Mouse (Mus musculus) neural tube, embryonic 13.5 days (tissue): ENCODE data around the gene Arl14. TPM values are rescaled to one million over a fixed set of nuclear protein-coding genes. Genes with fewer than 3 reads are reported as not detected.
"Not testable (repeated sequence)": the region's sequence is repeated elsewhere in the genome, so short reads cannot be mapped to it uniquely, and the experiment has no call there.

Experiments
- ATAC-seq: fragments of 200-750 bp; cut with Nextera tagmentation; 2 replicates; pipeline ENCODE4 v1.8.0; 2017; ENCODE audit warnings: low read depth, mild to moderate bottlenecking, moderate TSS enrichment, moderate library complexity
- H3K27ac ChIP-seq: fragments of 300-500 bp; sonication (generic); replicated peaks from 2 replicates; pipeline ENCODE4 v1.5.1; 2015; ENCODE audit warnings: moderate library complexity, mild to moderate bottlenecking, inconsistent platforms
- H3K27me3 ChIP-seq: fragments of 300-500 bp; sonication (generic); 2 replicates; pipeline ENCODE4 v1.6.1; 2015; ENCODE audit warnings: mild to moderate bottlenecking, inconsistent platforms
- H3K36me3 ChIP-seq: fragments of 300-500 bp; sonication (generic); 2 replicates; pipeline ENCODE4 v1.6.1; 2015; ENCODE audit warnings: mild to moderate bottlenecking, inconsistent platforms
- H3K4me1 ChIP-seq: fragments of 300-500 bp; sonication (generic); replicated peaks from 2 replicates; pipeline ENCODE4 v1.6.1; 2015; ENCODE audit warnings: inconsistent platforms
- H3K4me2 ChIP-seq: fragments of 300-500 bp; sonication (generic); 2 replicates; pipeline ENCODE4 v1.6.1; 2015; ENCODE audit warnings: inconsistent platforms, mild to moderate bottlenecking, moderate library complexity
- H3K4me3 ChIP-seq: fragments of 300-500 bp; sonication (generic); 2 replicates; pipeline ENCODE4 v1.5.1; 2015; ENCODE audit warnings: mild to moderate bottlenecking, inconsistent platforms
- H3K9ac ChIP-seq: fragments of 300-500 bp; sonication (generic); 2 replicates; pipeline ENCODE4 v1.6.1; 2015; ENCODE audit warnings: moderate library complexity, mild to moderate bottlenecking, inconsistent platforms
- H3K9me3 ChIP-seq: fragments of 300-500 bp; sonication (generic); 2 replicates; pipeline ENCODE4 v1.6.1; 2016; ENCODE audit warnings: inconsistent platforms
- WGBS: fragments of 180-500 bp; shearing (Covaris S2); methylation state at CpG from one replicate; pipeline ENCODE4 v1.1.7; 2015; 5-methylcytosine and 5-hydroxymethylcytosine counted together
- polyA plus RNA-seq: library from polyadenylated mRNA; unstranded; fragments of >200 nt; fragmentation: Nextera tagmentation; extraction: Ambion mirVana; gene quantifications from 2 replicates; pipeline ENCODE4 v1.2.1, GENCODE M21; 2015

Arl14 gene
- polyA plus RNA-seq, 1 experiment from 2014 or later = not detected

DNA sequence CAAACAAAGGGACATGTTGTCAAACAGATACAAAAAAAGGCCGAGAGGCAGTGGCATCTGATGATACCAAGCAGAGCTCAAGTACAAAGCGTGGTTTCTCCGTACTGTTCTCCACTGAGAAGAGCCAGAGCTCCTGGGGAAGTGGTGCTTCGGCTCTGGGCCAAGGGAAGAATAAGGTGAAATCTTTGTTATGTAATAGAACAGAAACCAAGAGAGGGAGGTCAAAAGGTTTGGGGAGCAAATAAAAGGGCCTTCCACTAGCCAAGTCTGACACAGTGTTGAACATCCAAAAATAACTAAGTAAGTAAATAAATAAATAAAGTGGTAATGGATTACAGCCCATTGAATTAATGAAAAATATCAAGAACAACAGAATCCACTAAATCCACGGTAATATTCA, 17.0 kb downstream of the Arl14 start:
- Histone ChIP-seq H3K27me3 (no peaks in the 10 kb centered on the region), H3K9me3 (no peaks in the 10 kb centered on the region), H3K4me1 (no peaks in the 10 kb centered on the region), H3K4me2 (no peak overlapping the region), H3K4me3 (no peak overlapping the region), H3K36me3 (no peaks in the 10 kb centered on the region), H3K9ac (no peak overlapping the region), H3K27ac (no peak overlapping the region)
- 85% methylated on average over 5 of the region's 5 CpGs for whole genome bisulfite sequencing
- no peak for ATAC-seq

DNA sequence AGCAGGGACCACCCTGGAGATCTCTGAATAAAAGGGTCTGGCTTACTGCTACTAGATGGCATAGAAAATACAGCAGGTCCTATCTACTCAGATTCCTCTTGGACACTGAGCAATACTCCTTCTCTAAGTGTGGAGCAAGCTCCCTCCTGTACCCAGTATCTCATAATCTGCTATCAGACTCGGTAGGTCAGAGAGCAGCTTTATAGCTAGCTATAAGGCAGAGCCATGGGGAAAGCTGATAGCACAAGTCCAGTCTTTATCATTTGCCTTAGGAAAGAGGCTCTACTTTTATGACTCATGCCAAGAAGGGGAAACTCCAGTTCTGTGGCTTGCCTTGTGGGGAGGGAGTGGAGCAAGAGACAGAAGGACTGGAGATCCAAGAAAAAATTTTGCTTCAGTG, 18.8 kb downstream of the Arl14 start:
- no peak overlapping the region for H3K9ac ChIP-seq
- no peak overlapping the region for H3K4me3 ChIP-seq
- no peak overlapping the region for H3K4me2 ChIP-seq
- H3K27me3 ChIP-seq = no peaks in the 10 kb centered on the region
- WGBS = 81% methylated on average over 1 of the region's 1 CpGs
- no peaks in the 10 kb centered on the region for H3K4me1 ChIP-seq
- no peak overlapping the region for H3K27ac ChIP-seq
- ATAC-seq = no peak
- no peaks in the 10 kb centered on the region for H3K36me3 ChIP-seq
- H3K9me3 ChIP-seq = no peaks in the 10 kb centered on the region

DNA sequence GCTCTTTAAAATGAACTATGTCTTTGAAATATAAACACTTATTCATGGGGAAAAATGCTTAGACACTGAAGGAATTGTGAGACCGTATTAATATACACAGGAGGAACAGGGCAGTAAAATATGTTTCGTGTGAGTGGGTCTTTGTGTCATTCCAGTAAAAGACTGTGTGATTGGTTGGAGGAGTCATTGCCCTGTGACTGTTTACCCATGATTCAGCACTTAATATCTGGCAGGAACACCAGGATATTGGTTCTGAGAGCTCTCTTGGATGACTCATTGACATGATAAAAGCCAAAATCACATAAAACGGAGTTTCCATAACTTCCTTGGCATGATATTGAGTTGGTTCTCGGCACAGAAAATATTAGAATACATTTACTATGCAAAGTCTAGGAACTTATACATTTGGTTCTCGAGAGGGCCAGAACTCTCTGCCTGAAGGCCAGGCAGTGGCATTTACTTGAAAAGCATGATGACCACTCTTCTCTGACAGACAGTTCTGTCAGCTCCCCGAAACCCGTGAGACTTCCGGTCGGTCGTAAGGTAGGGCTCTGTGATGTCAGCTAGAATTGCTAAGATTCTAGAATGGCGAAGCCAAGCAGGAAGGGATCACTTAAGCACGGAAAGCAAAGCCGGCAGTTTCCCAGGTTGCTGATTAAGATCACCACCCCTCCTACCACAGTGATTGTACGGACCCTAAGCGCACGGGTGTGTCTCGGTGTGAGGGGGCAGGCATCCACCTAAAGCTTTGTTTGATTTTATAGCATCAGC, 31.1 kb downstream of the Arl14 start:
- no peak for ATAC-seq
- 92% methylated on average over 17 of the region's 17 CpGs for WGBS

DNA sequence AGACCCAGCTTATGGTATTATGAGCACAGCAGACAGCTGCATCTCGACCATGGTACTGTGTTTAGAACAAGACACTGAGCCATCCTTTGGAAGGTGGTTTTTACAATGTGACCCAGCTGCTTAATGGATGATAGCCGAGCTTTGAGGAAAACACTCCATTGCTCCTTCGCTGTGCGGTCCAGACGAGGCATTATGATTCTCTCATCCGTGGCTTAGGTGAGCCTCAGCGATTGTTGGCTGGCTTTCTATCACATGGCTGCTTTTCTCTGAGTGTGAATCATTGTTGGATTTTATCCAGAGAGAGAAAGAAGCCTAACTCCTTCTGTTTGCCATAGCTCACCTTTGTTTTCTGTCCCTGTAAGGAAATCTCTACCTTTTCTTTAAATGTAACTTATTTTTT, 32.5 kb downstream of the Arl14 start:
- H3K4me2 ChIP-seq = no peak overlapping the region
- no peak overlapping the region for H3K4me3 ChIP-seq
- H3K27me3 ChIP-seq = no peaks in the 10 kb centered on the region
- H3K4me1 ChIP-seq = no peaks in the 10 kb centered on the region
- H3K27ac ChIP-seq = no peak overlapping the region
- H3K36me3 ChIP-seq = no peaks in the 10 kb centered on the region
- WGBS = 73% methylated on average over 7 of the region's 7 CpGs
- no peak for ATAC-seq
- H3K9me3 ChIP-seq = no peaks in the 10 kb centered on the region
- no peak overlapping the region for H3K9ac ChIP-seq

More for the DNA sequence above, 31.1 kb downstream of the Arl14 start:
- Histone ChIP-seq H3K9ac (no peak overlapping the region), H3K27ac (no peak overlapping the region), H3K4me1 (no peaks in the 10 kb centered on the region), H3K4me2 (no peak overlapping the region), H3K9me3 (no peaks in the 10 kb centered on the region), H3K27me3 (no peaks in the 10 kb centered on the region), H3K36me3 (no peaks in the 10 kb centered on the region), H3K4me3 (no peak overlapping the region)

DNA sequence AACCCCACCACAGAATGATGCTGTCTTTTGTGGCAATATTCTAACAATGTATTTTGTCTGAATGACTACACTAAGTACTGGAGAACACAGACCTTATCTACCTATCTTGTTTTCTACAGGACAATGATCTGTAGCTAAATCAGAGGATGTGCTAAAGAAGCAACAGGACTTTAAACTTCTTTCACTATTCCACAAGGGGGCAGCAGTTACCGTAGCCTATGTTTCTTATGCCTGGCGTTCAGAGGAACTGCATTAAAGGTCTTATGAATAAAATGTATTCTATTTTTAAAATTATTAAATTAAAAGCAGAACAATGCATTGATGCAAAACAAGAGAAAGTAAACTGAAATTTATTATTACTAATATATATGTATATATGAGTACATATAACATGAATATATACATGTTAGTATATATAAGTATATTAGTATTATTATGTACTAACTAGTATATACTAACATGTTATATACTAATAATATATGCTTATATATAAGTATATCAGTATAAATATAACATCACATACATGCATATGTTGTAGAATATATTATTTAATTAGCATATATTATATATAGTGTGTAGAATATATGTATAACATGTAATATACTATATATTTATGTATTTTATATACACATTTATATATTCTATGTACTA, 35.0 kb downstream of the Arl14 start:
- Histone ChIP-seq H3K9ac (no peak overlapping the region), H3K4me2 (no peak overlapping the region), H3K4me3 (no peak overlapping the region)

DNA sequence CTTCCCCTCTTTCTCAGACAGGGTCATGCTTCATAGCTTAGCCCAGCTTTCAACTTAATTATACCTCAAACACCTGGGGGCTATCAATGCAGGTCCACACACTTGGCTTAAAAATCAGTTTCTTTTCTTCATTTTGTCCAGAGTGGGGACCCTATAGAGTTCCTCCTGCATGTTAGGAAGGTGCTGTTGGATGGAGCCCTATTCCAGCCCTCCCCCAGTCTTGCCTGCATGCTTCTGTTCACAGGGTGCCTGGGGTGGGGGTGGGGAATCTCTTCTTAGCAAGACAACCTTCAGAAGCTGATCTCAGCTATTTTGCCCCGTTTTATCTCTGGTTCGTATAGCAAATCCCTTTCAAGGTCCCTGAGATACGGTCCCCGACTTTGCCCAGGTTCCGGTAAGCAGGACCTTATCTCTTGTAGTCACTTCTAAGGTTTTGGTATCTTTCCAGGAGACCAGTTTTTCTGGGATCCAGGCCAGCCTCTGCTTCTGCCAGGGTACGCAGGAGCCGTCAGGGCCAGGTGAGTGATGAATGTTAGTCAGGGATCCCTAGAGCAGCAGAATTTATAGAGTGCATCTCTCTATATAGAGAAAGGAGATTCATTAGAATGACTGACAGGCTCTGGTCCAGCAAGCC, 40.9 kb downstream of the Arl14 start:
- no peak overlapping the region for H3K27ac ChIP-seq
- ATAC-seq = no peak
- WGBS = 82% methylated on average over 7 of the region's 7 CpGs

More for the DNA sequence above, 35.0 kb downstream of the Arl14 start:
- Histone ChIP-seq H3K4me1 (no peaks in the 10 kb centered on the region), H3K36me3 (no peaks in the 10 kb centered on the region), H3K27me3 (no peaks in the 10 kb centered on the region), H3K9me3 (no peaks in the 10 kb centered on the region), H3K27ac (no peak overlapping the region)
- 0 out of 2 replicates have a peak, but pooled peaks have one; percentile 50 for ATAC-seq
- 10% methylated on average over 2 of the region's 2 CpGs for WGBS

DNA sequence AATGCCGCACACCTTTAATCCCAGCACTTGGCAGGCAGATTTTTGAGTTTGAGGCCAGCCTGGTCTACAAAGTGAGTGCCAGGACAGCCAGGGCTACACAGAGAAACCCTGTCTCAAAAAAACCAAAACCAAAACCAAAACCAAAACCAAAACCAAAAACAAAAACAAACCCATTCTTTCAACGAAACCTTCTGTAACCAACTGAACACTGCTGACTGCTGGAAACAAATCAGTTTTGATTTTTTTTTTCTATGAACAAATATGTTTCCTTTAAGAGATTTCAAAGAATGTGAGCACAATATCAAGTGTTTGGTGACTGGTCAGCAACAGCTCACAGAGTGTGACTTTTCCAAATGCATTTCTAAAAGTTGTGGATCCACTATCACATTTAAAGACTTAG, 42.1 kb downstream of the Arl14 start:
- not testable (repeated sequence) for H3K27ac ChIP-seq, H3K27me3 ChIP-seq, H3K36me3 ChIP-seq, H3K9ac ChIP-seq, ATAC-seq, H3K4me3 ChIP-seq, H3K4me1 ChIP-seq, H3K9me3 ChIP-seq, H3K4me2 ChIP-seq
- 91% methylated on average over 2 of the region's 2 CpGs for WGBS

More for the DNA sequence above, 40.9 kb downstream of the Arl14 start:
- H3K4me2 ChIP-seq = no peak overlapping the region
- no peaks in the 10 kb centered on the region for H3K36me3 ChIP-seq
- no peaks in the 10 kb centered on the region for H3K27me3 ChIP-seq
- no peak overlapping the region for H3K4me3 ChIP-seq
- H3K4me1 ChIP-seq = no peaks in the 10 kb centered on the region
- H3K9me3 ChIP-seq = no peaks in the 10 kb centered on the region
- H3K9ac ChIP-seq = no peak overlapping the region

DNA sequence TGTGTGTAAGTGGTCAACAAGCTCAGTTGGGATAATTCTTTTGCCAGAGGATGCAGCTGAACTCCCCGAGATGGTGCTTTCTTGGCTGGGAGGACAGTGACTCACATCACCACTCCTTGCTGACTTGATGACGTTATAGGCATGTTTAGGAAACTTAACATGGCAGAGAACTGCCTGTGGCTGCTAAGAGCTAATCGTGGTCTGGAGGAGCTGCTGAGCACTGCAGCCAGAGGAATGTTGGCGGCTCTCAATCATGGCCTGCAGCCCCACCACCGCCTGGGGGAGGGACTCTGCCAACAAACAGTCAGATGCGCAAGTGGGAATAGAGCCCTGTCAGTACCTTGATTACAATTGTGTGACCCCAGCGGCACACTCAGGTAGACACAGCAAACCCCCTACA, 49.6 kb downstream of the Arl14 start:
- Histone ChIP-seq H3K36me3 (no peaks in the 10 kb centered on the region), H3K9me3 (no peaks in the 10 kb centered on the region), H3K27me3 (no peaks in the 10 kb centered on the region; the same call in 1 of the 2 replicates), H3K27ac (no peak overlapping the region), H3K4me3 (no peak overlapping the region), H3K4me2 (no peak overlapping the region), H3K4me1 (peaks cover 8% of the 10 kb centered on the region), H3K9ac (no peak overlapping the region)
- 80% methylated on average over 7 of the region's 7 CpGs for WGBS
- ATAC-seq = no peak

Other genes starting within 250 kb of the Arl14 start
- 10.0 and 10.1 TPM in 2 replicates for gene Ift80, start 217.8 kb upstream of the Arl14 start, polyA plus RNA-seq
- gene Smc4, start 217.7 kb upstream of the Arl14 start, polyA plus RNA-seq = 46.2 and 51.9 TPM in 2 replicates
- gene Trim59, start 177.7 kb upstream of the Arl14 start, polyA plus RNA-seq = 38.0 and 47.3 TPM in 2 replicates
- 31.8 and 35.0 TPM in 2 replicates for gene Kpna4, start 95.3 kb upstream of the Arl14 start, polyA plus RNA-seq
- gene Ppm1l, start 94.4 kb downstream of the Arl14 start, polyA plus RNA-seq = 22.1 and 24.9 TPM in 2 replicates